Mouse (Mus musculus): Measurements from ENCODE around the gene Ddit4l. TPM values are rescaled to one million over a fixed set of nuclear protein-coding genes. Genes with fewer than 3 reads are reported as not detected.

The Ddit4l gene
- polyA plus RNA-seq, 1 experiment from 2014 or later, result 1.7 TPM

GRCm38 (mm10) chr3:137610457-137611109, 10.8 kb upstream of the Ddit4l start:
- Histone ChIP-seq H3K27me3 (replicated peaks; ENCODE audit: control insufficient read depth, insufficient read depth, low read length) (no peaks in the 10 kb centered on the region), H3K4me2 (replicated peaks; ENCODE audit: low read depth) (peak overlapping the region; percentile 25; the same call in 1 of the 2 replicates), H3K4me1 (replicated peaks; ENCODE audit: control insufficient read depth, insufficient read depth, low read length) (0 out of 2 replicates have a peak, but pooled peaks cover 3% of the 10 kb centered on the region), H3K27ac (ENCODE audit: low read depth, low read length) (no peak overlapping the region), H3K36me3 (ENCODE audit: control insufficient read depth, insufficient read depth) (no peaks in the 10 kb centered on the region), H3K9ac (ENCODE audit: low read depth, low read length) (no peak overlapping the region), H3K9me3 (ENCODE audit: control insufficient read depth) (no peaks in the 10 kb centered on the region), H3K4me3 (ENCODE audit: low read depth, low read length) (no peak overlapping the region)
- no peak for TF ChIP-seq CTCF (IDR thresholded peaks at IDR 0.05; ENCODE audit: low read depth)
- ATAC-seq, result no peak
- 53% methylated on average over 6 of the region's 6 CpGs for WGBS

GRCm38 (mm10) chr3:137611110-137611857, 10.1 kb upstream of the Ddit4l start:
- 0 out of 2 replicates have a peak, but pooled peaks cover 3% of the 10 kb centered on the region for H3K4me1 ChIP-seq (replicated peaks; ENCODE audit: control insufficient read depth, insufficient read depth, low read length)
- no peak overlapping the region for H3K27ac ChIP-seq (ENCODE audit: low read depth, low read length)
- peak overlapping the region; percentile 25; the same call in 1 of the 2 replicates for H3K4me2 ChIP-seq (replicated peaks; ENCODE audit: low read depth)
- H3K9me3 ChIP-seq (ENCODE audit: control insufficient read depth), result no peaks in the 10 kb centered on the region
- WGBS, result 72% methylated on average over 4 of the region's 4 CpGs
- H3K27me3 ChIP-seq (replicated peaks; ENCODE audit: control insufficient read depth, insufficient read depth, low read length), result no peaks in the 10 kb centered on the region
- no peak for ATAC-seq
- H3K4me3 ChIP-seq (ENCODE audit: low read depth, low read length), result no peak overlapping the region
- no peaks in the 10 kb centered on the region for H3K36me3 ChIP-seq (ENCODE audit: control insufficient read depth, insufficient read depth)
- TF ChIP-seq CTCF (IDR thresholded peaks at IDR 0.05; ENCODE audit: low read depth), result no peak
- H3K9ac ChIP-seq (ENCODE audit: low read depth, low read length), result no peak overlapping the region

DNA sequence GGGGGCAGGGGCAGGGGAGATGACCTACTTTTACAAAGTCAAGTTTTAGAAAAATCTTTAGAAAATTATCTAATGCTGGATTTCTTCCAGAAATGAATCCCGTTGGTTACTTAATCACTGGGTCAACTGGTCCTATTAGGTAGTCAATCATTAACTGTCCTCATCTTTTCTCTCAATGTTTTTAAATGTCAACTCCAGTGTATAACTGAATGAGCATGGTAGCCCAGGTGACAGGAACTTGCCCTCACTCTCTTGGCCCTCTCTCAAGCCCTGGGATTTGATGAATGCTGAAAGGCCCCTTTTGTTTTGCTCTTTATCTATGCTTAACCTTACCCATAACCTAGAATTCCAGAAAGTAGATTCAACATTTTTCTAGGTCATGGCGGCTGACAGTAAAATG, 9.4 kb upstream of the Ddit4l start:
- Histone ChIP-seq H3K4me2 (replicated peaks; ENCODE audit: low read depth) (no peak overlapping the region), H3K9ac (ENCODE audit: low read depth, low read length) (no peak overlapping the region), H3K36me3 (ENCODE audit: control insufficient read depth, insufficient read depth) (no peaks in the 10 kb centered on the region), H3K9me3 (ENCODE audit: control insufficient read depth) (no peaks in the 10 kb centered on the region), H3K4me1 (replicated peaks; ENCODE audit: control insufficient read depth, insufficient read depth, low read length) (0 out of 2 replicates have a peak, but pooled peaks cover 3% of the 10 kb centered on the region), H3K27me3 (replicated peaks; ENCODE audit: control insufficient read depth, insufficient read depth, low read length) (no peaks in the 10 kb centered on the region), H3K4me3 (ENCODE audit: low read depth, low read length) (no peak overlapping the region), H3K27ac (ENCODE audit: low read depth, low read length) (no peak overlapping the region)
- no peak for TF ChIP-seq CTCF (IDR thresholded peaks at IDR 0.05; ENCODE audit: low read depth)
- WGBS, result 64% methylated on average over 2 of the region's 2 CpGs
- ATAC-seq, result no peak

DNA sequence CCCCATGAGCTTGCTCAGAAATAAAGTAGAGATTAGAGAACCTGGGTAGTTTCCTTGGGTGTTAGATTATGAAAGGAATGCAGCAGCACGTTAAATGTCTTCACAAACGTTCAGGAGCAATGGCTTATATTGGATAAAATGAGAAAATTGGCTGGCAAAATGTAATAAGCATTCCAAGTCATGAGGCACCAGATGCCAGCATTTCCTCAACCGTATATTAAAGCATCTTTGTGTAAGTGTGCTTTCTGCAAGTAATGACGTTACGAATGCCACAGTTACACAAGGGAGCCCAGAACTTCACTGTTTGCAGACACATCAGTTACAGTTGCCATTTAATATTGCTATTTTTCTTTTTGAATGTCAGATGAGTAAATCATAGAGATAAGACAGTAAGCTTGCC, 872 bp upstream of the Ddit4l start:
- H3K27me3 ChIP-seq (replicated peaks; ENCODE audit: control insufficient read depth, insufficient read depth, low read length), result no peaks in the 10 kb centered on the region; the same call in 1 of the 2 replicates
- H3K4me3 ChIP-seq (ENCODE audit: low read depth, low read length), result no peak overlapping the region
- no peak for ATAC-seq
- H3K4me2 ChIP-seq (replicated peaks; ENCODE audit: low read depth), result no peak overlapping the region
- no peak for TF ChIP-seq CTCF (IDR thresholded peaks at IDR 0.05; ENCODE audit: low read depth)
- no peak overlapping the region for H3K27ac ChIP-seq (ENCODE audit: low read depth, low read length)
- no peaks in the 10 kb centered on the region for H3K4me1 ChIP-seq (replicated peaks; ENCODE audit: control insufficient read depth, insufficient read depth, low read length)
- 83% methylated on average over 5 of the region's 5 CpGs for WGBS
- H3K9me3 ChIP-seq (ENCODE audit: control insufficient read depth), result no peaks in the 10 kb centered on the region
- H3K36me3 ChIP-seq (ENCODE audit: control insufficient read depth, insufficient read depth), result no peaks in the 10 kb centered on the region
- H3K9ac ChIP-seq (ENCODE audit: low read depth, low read length), result no peak overlapping the region

DNA sequence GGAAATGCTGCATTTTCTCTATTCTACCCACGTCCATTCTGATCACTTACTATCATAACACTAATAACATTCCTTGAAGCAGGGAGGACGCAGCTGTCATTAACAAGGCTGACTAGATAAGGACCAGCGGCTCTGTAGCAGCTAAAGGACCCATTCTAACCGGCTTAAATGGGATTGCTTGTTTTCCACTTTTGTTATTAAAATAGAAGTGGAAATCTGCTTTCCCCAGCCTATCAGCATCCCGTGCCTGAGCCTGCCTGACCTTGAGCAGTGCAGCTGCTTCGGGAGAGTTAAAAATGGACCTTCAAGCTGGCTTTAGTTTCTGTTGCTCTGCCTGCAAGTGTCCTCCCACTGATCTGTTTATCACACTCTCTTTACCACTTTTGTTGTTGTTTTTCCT, 679 bp downstream of the Ddit4l start:
- Histone ChIP-seq H3K27me3 (replicated peaks; ENCODE audit: control insufficient read depth, insufficient read depth, low read length) (no peaks in the 10 kb centered on the region; the same call in 1 of the 2 replicates), H3K9me3 (ENCODE audit: control insufficient read depth) (no peaks in the 10 kb centered on the region), H3K4me1 (replicated peaks; ENCODE audit: control insufficient read depth, insufficient read depth, low read length) (no peaks in the 10 kb centered on the region), H3K9ac (ENCODE audit: low read depth, low read length) (no peak overlapping the region), H3K4me3 (ENCODE audit: low read depth, low read length) (no peak overlapping the region), H3K4me2 (replicated peaks; ENCODE audit: low read depth) (no peak overlapping the region), H3K27ac (ENCODE audit: low read depth, low read length) (no peak overlapping the region), H3K36me3 (ENCODE audit: control insufficient read depth, insufficient read depth) (no peaks in the 10 kb centered on the region)
- no peak for ATAC-seq
- no peak for TF ChIP-seq CTCF (IDR thresholded peaks at IDR 0.05; ENCODE audit: low read depth)
- 33% methylated on average over 6 of the region's 6 CpGs for WGBS

- H3K36me3 ChIP-seq (ENCODE audit: control insufficient read depth, insufficient read depth), result no peaks in the 10 kb centered on the region
- H3K4me1 ChIP-seq (replicated peaks; ENCODE audit: control insufficient read depth, insufficient read depth, low read length), result no peaks in the 10 kb centered on the region
- H3K27me3 ChIP-seq (replicated peaks; ENCODE audit: control insufficient read depth, insufficient read depth, low read length), result no peaks in the 10 kb centered on the region; the same call in 1 of the 2 replicates
- no peak for TF ChIP-seq CTCF (IDR thresholded peaks at IDR 0.05; ENCODE audit: low read depth)
- ATAC-seq, result no peak; the same call in 1 of the 2 replicates
- WGBS, result 48% methylated on average over 14 of the region's 14 CpGs
- H3K9ac ChIP-seq (ENCODE audit: low read depth, low read length), result peak overlapping the region; percentile 38; the same call in 1 of the 2 replicates
- peak overlapping the region; percentile 96 for H3K4me2 ChIP-seq (replicated peaks; ENCODE audit: low read depth)
- H3K9me3 ChIP-seq (ENCODE audit: control insufficient read depth), result no peaks in the 10 kb centered on the region
- no peak overlapping the region for H3K27ac ChIP-seq (ENCODE audit: low read depth, low read length)
- H3K4me3 ChIP-seq (ENCODE audit: low read depth, low read length), result peak overlapping the region; percentile 55
These were observed 1.6 kb downstream of the Ddit4l start for GRCm38 (mm10) chr3:137622895-137623580.

Data from intestine, postnatal 0 days (tissue).